Mouse (Mus musculus) left cerebral cortex, adult 2 months (tissue): ENCODE data around the gene Dmwd. TPM values are rescaled to one million over a fixed set of nuclear protein-coding genes. Genes with fewer than 3 reads are reported as not detected.
"Not testable (repeated sequence)": the region's sequence is repeated elsewhere in the genome, so short reads cannot be mapped to it uniquely, and the experiment has no call there.

Experiments
- DNase-seq, 2 experiments: peaks; one replicate each; pipeline ENCODE4 v3.0.0; 2021 to 2022; ENCODE audit warnings: low spot score in 2 of 2, mixed read lengths in 1 of 2; ENCODE audit errors: extremely low spot score in 1 of 2
- H3K27ac ChIP-seq: fragments of 200-600 bp; 2 replicates; pipeline ENCODE4 v1.8.1; 2022
- H3K4me3 ChIP-seq: fragments of 200-600 bp; 2 replicates; pipeline ENCODE4 v1.8.1; 2022
- CTCF ChIP-seq: fragments of 200-600 bp; IDR thresholded peaks from 2 replicates; pipeline ENCODE4 v1.8.1; 2022; ENCODE audit warnings: antibody characterized with exemption, mild to moderate bottlenecking, moderate library complexity
- intact Hi-C: fragments of 180-260 bp; cut with DNase I; formaldehyde crosslinking; loops from one replicate; pipeline ENCODE4 v1.15.1; 2025
- total RNA-seq, 2 experiments: library from RNA; stranded (reverse); gene quantifications; 2 replicates each; pipeline ENCODE4 v1.2.3; 2021

Gene Dmwd
- total RNA-seq, 2 experiments from 2014 or later, result 141 to 143 TPM

GRCm38 (mm10) chr7:19052345-19053135 is 23.5 kb upstream of the Dmwd start:
- intact Hi-C loops, result no loop called here
- DNase-seq, result peak; percentile 47 to 58
- no peak for TF ChIP-seq CTCF
- Histone ChIP-seq H3K4me3 (no peak overlapping the region), H3K27ac (peak overlapping the region; percentile 81)

GRCm38 (mm10) chr7:19053136-19053532 is 22.9 kb upstream of the Dmwd start:
- no peak for TF ChIP-seq CTCF
- no peak overlapping the region for H3K4me3 ChIP-seq
- no peak for DNase-seq
- intact Hi-C loops, result no loop called here
- peak overlapping the region; percentile 81 for H3K27ac ChIP-seq

- H3K4me3 ChIP-seq, result no peak within 1 kb of the TSS
- peak within 1 kb of the TSS; percentile 81 for H3K27ac ChIP-seq
- DNase-seq, result peak in 1 of 2 experiments; percentile 52
- peak; percentile 55 for TF ChIP-seq CTCF
- intact Hi-C loops, result no loop called here
Measured at GRCm38 (mm10) chr7:19054047-19054776, 21.8 kb upstream of the Dmwd start, which contains the start of gene Rsph6a. TSS of gene Rsph6a (plus strand) at chr7:19054690.

GRCm38 (mm10) chr7:19054777-19055076 is 21.3 kb upstream of the Dmwd start:
- no peak for DNase-seq
- Histone ChIP-seq H3K4me3 (no peak overlapping the region), H3K27ac (no peak overlapping the region)
- no peak for TF ChIP-seq CTCF
- intact Hi-C loops, result no loop called here

DNA sequence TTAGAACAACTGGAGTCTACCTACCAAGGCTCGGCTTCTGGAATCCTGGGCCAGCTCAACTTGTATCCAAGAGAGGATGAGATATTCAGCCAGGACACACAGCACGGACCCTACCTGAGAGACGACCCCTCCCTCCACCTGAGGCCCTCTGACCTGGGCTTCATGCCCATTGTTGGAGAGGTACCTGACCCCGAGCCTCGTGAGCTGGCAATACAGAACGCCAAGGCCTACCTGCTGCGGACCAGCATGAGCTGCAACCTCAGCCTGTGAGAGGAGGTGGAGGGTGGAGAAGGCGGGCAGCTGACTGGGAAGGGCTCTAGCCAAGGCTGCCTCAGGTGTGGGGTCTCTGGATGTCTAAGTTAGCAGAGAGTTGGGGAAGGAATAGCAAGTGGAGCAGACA is 20.9 kb upstream of the Dmwd start:
- no peak for TF ChIP-seq CTCF
- H3K27ac ChIP-seq, result no peak overlapping the region
- intact Hi-C loops, result no loop called here
- DNase-seq, result no peak
- no peak overlapping the region for H3K4me3 ChIP-seq

DNA sequence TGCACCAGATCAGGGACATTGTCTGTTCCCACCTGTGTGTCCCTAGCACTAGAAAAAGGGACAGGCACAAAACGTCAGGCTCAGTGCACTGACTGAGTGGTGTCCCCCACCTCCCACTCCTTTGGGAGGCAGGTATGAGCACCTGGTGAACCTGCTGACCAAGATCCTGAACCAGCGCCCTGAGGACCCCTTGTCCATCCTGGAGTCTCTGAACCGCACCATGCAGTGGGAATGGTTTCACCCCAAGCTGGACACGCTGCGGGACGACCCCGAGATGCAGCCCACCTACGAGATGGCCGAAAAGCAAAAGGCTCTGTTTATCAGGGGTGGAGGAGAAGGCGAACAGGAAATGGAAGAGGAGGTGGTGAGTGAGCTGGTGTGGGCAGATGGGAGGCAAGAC is 18.6 kb upstream of the Dmwd start:
- Histone ChIP-seq H3K27ac (no peak overlapping the region), H3K4me3 (no peak overlapping the region)
- DNase-seq, result no peak
- TF ChIP-seq CTCF, result no peak
- intact Hi-C loops, result no loop called here

DNA sequence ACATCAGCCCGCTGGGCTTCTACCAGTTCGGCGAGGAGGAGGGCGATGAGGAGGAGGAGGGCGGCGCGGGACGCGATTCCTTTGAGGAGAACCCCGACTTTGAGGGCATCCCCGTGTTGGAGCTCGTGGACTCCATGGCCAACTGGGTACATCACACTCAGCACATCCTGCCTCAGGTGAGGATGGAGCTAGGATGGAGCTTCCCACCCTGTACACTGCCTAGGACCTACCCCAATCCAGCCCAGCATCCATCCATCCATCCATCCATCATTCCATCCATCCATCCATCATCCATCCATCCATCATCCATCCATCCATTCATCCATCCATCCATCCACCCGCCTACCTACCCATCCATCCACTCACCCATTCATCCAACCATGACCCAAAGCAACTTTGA is 10.1 kb upstream of the Dmwd start:
- no peak for DNase-seq
- H3K4me3 ChIP-seq, result no peak overlapping the region
- no peak for TF ChIP-seq CTCF
- H3K27ac ChIP-seq, result no peak overlapping the region
- intact Hi-C loops, result no loop called here

GRCm38 (mm10) chr7:19067063-19067462 is 9.0 kb upstream of the Dmwd start:
- no peak for DNase-seq
- Histone ChIP-seq H3K27ac (no peak overlapping the region), H3K4me3 (no peak overlapping the region)
- intact Hi-C loops, result no loop called here
- no peak for TF ChIP-seq CTCF

DNA sequence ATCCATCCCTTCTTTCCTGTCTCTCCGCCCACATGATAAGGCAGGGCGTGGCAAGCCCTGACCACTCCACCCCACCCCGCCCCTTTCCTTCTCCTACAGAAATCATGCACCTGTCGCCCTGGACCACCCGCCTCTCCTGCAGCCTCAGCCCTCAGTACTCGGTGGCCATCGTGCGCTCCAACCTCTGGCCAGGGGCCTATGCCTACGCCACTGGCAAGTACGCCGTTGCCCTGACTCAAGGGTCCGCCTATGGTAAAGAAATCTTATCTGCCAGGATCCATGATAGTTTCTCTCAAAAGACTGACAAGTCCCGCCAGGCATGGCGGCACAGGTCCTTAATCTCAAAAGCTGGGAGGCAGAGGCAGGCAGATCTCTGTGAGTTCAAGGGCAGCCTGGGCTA is 8.1 kb upstream of the Dmwd start:
- no peak overlapping the region for H3K4me3 ChIP-seq
- no peak for DNase-seq
- no peak overlapping the region for H3K27ac ChIP-seq
- intact Hi-C loops, result loop anchor here (2.0 kb wide), 1 partner anchor 25 kb away; no protein-coding TSS in a partner anchor
- TF ChIP-seq CTCF, result no peak

GRCm38 (mm10) chr7:19068707-19069106 is 7.3 kb upstream of the Dmwd start:
- H3K27ac ChIP-seq, result no peak overlapping the region
- no peak overlapping the region for H3K4me3 ChIP-seq
- intact Hi-C loops, result loop anchor here (2.0 kb wide), 1 partner anchor 24 kb away; no protein-coding TSS in a partner anchor
- peak in 1 of 2 experiments; percentile 74 for DNase-seq
- peak; percentile 82 for TF ChIP-seq CTCF

DNA sequence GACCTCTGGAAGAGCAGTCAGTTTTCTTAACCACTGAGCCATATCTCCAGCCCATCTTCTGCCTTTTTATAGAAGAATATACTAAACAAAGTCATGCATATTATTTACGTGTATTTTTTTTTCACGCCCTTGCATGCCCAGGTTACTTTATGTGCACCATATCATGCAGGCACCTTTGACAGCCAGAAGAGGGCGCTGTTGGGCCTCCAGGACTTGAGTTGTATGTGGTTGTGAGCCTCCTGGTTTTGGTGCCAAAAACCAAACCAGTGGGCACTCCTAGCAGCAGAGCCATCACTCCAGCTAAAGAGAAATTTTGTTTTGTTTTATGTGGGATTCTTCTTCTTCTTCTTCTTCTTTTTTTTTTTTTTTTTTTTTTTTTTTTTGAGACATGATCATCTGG is 6.5 kb upstream of the Dmwd start:
- Histone ChIP-seq H3K4me3 (no peak overlapping the region), H3K27ac (no peak overlapping the region)
- DNase-seq, result no peak
- TF ChIP-seq CTCF, result peak; percentile 40
- intact Hi-C loops, result loop anchor here (2.0 kb wide), 1 partner anchor 23 kb away; no protein-coding TSS in a partner anchor

- H3K4me3 ChIP-seq, H3K27ac ChIP-seq, intact Hi-C loops, DNase-seq: not testable (repeated sequence)
- peak; percentile 36 for TF ChIP-seq CTCF
Measured at GRCm38 (mm10) chr7:19071024-19071423, 5.0 kb upstream of the Dmwd start.
